11 mouse cellular contexts compared by ENCODE assay signal in genomic region chr5:32080490-32081219, GRCm38 (mm10). TPM values are rescaled to one million over a fixed set of nuclear protein-coding genes. Genes with fewer than 3 reads are reported as not detected.
A peak's percentile ranks its signal among the peaks of the same experiment; 100 is the strongest.
DNase-seq lines count a peak whose midpoint lies in the region; ATAC-seq lines count a peak whose summit lies in the region.
"Had no signal": no experiment of that assay in that cellular context is flagged by ENCODE, and none has a peak within 500 bp of the region (broad histone marks: within the 10 kb centered on the region; RNA-seq: fewer than 3 reads in every experiment).

No protein-coding gene starts in this region.

- 0 out of 2 replicates have a peak, but pooled peaks have one; percentile 32 for ATAC-seq in heart, embryonic 15.5 days (replicated peaks; ENCODE audit: insufficient number of reproducible peaks, insufficient read depth, low FRiP score, low read depth)
- ATAC-seq in midbrain, embryonic 11.5 days (ENCODE audit: low FRiP score): no peak
- no peak for ATAC-seq in limb, embryonic 13.5 days (ENCODE audit: low FRiP score, low read depth)
- ATAC-seq in megakaryocyte-erythroid progenitor cell, adult 5-6 weeks (replicated peaks; ENCODE audit: low FRiP score, low TSS enrichment, poor library complexity, severe bottlenecking): no peak

- 29% methylated on average over 7 of the region's 7 CpGs for WGBS in heart, embryonic 15.5 days
- 62% methylated on average over 7 of the region's 7 CpGs for WGBS in midbrain, embryonic 11.5 days
- WGBS in midbrain, embryonic 10.5 days: 60% methylated on average over 7 of the region's 7 CpGs
- WGBS in limb, embryonic 13.5 days: 14% methylated on average over 7 of the region's 7 CpGs

- H3K4me2 ChIP-seq in heart, embryonic 15.5 days: no peak overlapping the region
- H3K4me2 ChIP-seq in midbrain, embryonic 11.5 days: no peak overlapping the region
- H3K4me2 ChIP-seq in limb, embryonic 13.5 days (replicated peaks): no peak overlapping the region

- intact Hi-C loops in heart, postnatal 25 days (cut with DNase I): no loop called here

- H3K9ac ChIP-seq in heart, embryonic 15.5 days: no peak overlapping the region
- H3K9ac ChIP-seq in midbrain, embryonic 11.5 days (ENCODE audit: low read length): no peak overlapping the region
- H3K9ac ChIP-seq in limb, embryonic 13.5 days: no peak overlapping the region

- H3K36me3 ChIP-seq in heart, embryonic 15.5 days: no peaks in the 10 kb centered on the region
- H3K36me3 ChIP-seq in midbrain, embryonic 11.5 days (ENCODE audit: control insufficient read depth, insufficient read depth, low read length): no peaks in the 10 kb centered on the region
- no peaks in the 10 kb centered on the region for H3K36me3 ChIP-seq in midbrain, embryonic 10.5 days
- H3K36me3 ChIP-seq in limb, embryonic 13.5 days: no peaks in the 10 kb centered on the region

- peaks cover 17% of the 10 kb centered on the region for H3K4me1 ChIP-seq in heart, embryonic 15.5 days (replicated peaks)
- H3K4me1 ChIP-seq in midbrain, embryonic 11.5 days (ENCODE audit: control insufficient read depth, insufficient read depth, low read length): no peaks in the 10 kb centered on the region
- peaks cover 3% of the 10 kb centered on the region; the same call in 1 of the 2 replicates for H3K4me1 ChIP-seq in midbrain, embryonic 10.5 days
- peaks cover 53% of the 10 kb centered on the region for H3K4me1 ChIP-seq in limb, embryonic 13.5 days

- H3K27me3 ChIP-seq in heart, embryonic 15.5 days: no peaks in the 10 kb centered on the region
- H3K27me3 ChIP-seq in midbrain, embryonic 11.5 days (ENCODE audit: control insufficient read depth, insufficient read depth, low read length): no peaks in the 10 kb centered on the region
- H3K27me3 ChIP-seq in midbrain, embryonic 10.5 days (ENCODE audit: low read depth, poor library complexity, severe bottlenecking): no peaks in the 10 kb centered on the region
- H3K27me3 ChIP-seq in limb, embryonic 13.5 days: no peaks in the 10 kb centered on the region

- H3K4me3 ChIP-seq in heart, embryonic 15.5 days: no peak overlapping the region
- H3K4me3 ChIP-seq in midbrain, embryonic 11.5 days (ENCODE audit: low read depth, low read length): no peak overlapping the region
- H3K4me3 ChIP-seq in midbrain, embryonic 10.5 days: no peak overlapping the region
- H3K4me3 ChIP-seq in limb, embryonic 13.5 days: no peak overlapping the region

- no peak for DNase-seq in heart, postnatal 25 days (ENCODE audit: low spot score)
- DNase-seq in midbrain, embryonic 11.5 days (ENCODE audit: low spot score, missing footprints): peak; percentile 71
- no peak for DNase-seq in midbrain, embryonic 10.5 days (ENCODE audit: low spot score)
- DNase-seq in Muller cell, postnatal 12 days (ENCODE audit: inconsistent ontology term): no peak
- DNase-seq: cerebellum, postnatal 14 days; kidney, postnatal 25 days; thymus, postnatal 4 days had no signal

- peak overlapping the region; percentile 47 for H3K27ac ChIP-seq in heart, embryonic 15.5 days
- no peak overlapping the region for H3K27ac ChIP-seq in midbrain, embryonic 11.5 days (ENCODE audit: low read depth, low read length)
- no peak overlapping the region for H3K27ac ChIP-seq in midbrain, embryonic 10.5 days (replicated peaks)
- peak overlapping the region; percentile 33; the same call in 1 of the 2 replicates for H3K27ac ChIP-seq in limb, embryonic 13.5 days
- H3K27ac ChIP-seq: macrophage had no signal

- H3K9me3 ChIP-seq in heart, embryonic 15.5 days (replicated peaks): no peaks in the 10 kb centered on the region
- no peaks in the 10 kb centered on the region for H3K9me3 ChIP-seq in midbrain, embryonic 11.5 days (ENCODE audit: control insufficient read depth, low read length)
- no peaks in the 10 kb centered on the region for H3K9me3 ChIP-seq in midbrain, embryonic 10.5 days (replicated peaks)
- H3K9me3 ChIP-seq in limb, embryonic 13.5 days: no peaks in the 10 kb centered on the region

RNA-seq across cellular contexts. Expression of gene Fosl2, which starts 54.9 kb away (rescaled TPM):
- 2.5 and 3.1 TPM in 2 replicates for polyA plus RNA-seq in heart, embryonic 15.5 days (2015; fragmentation: Nextera tagmentation; extraction: Ambion mirVana)
- 10 to 100 TPM; 19.8 to 24.4 TPM for total RNA-seq in heart, postnatal 25 days (2021)
- polyA plus RNA-seq in midbrain, embryonic 11.5 days (2014; fragmentation: Nextera tagmentation; extraction: Ambion mirVana): 0.52 and 0.57 TPM in 2 replicates
- 0.40 and 0.41 TPM in 2 replicates for polyA plus RNA-seq in midbrain, embryonic 10.5 days (2016; fragmentation: Nextera tagmentation; extraction: Ambion mirVana)
- 2.3 and 2.5 TPM in 2 replicates for polyA plus RNA-seq in limb, embryonic 13.5 days (2015; fragmentation: Nextera tagmentation; extraction: Ambion mirVana)
- 1.2 and 3.4 TPM in 2 replicates for total RNA-seq in megakaryocyte-erythroid progenitor cell, adult 5-6 weeks (2014; fragmentation: Nextera tagmentation)
- total RNA-seq in megakaryocyte-erythroid progenitor cell, adult 5-6 weeks (2017): 1.8 and 6.8 TPM in 2 replicates

Comparison
In these comparisons a context has a peak if more than half of its experiments do, and no peak if none do; other contexts are left out.
1. H3K27ac ChIP-seq: peak in heart, embryonic 15.5 days (single experiment) and limb, embryonic 13.5 days (single experiment); none in midbrain, embryonic 11.5 days (single experiment) and midbrain, embryonic 10.5 days (single experiment).